In the genomic region with DNA sequence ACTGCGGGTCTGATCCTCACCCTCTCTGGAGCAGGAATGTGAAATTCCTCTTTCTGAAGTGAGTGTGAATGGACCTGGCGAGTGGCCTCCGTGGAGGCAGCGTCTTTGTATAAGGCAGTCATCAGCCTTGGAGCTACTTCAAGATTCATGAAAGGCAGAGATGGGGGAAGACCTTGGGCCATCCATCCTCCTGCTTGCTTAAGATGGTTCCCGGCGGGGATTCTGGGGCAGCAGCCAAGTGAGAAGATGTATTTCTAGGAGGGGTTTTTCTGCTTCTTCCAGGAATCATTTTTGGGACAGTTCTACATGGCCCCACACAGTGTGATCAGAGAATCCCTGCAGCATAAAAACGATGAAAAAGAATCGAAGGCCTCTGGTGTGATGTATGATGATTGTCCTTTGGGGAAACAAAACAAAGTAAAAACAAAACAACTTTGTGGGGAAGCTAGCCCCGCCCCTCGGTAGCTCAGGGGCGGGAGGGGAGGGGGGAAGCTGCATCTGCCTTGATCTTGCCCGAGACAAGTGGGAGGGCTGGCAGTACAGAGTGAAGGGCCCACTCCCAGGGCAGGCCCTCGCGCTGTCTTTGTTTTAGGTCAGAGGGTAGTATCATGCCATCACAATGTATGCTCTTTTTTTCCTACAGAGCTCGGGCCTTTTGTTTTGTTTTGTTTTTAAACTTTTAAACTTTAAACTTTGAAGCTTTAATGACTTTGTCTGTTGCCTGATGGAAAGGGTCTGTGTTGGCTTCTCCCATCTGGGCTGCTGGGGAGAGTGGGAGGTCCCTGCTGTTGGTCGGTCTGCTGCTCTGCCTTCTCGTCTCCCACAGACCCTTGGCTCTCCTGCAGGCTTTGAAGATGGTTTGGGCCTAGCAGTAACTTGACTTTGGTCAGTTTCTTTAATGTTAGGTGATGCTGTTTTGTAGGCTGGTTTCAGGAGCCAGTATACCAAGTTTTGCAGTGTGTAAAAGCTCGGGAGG, we compare ENCODE assay signal across 7 mouse cellular contexts.
DNase-seq lines count a peak whose midpoint lies in the region; ATAC-seq and TF ChIP-seq lines count a peak whose summit lies in the region.

No protein-coding gene starts in this region.

- H3K4me3 ChIP-seq in gastrocnemius, adult 2 months, result no peak overlapping the region
- H3K4me3 ChIP-seq in intestine, embryonic 15.5 days (replicated peaks), result no peak overlapping the region
- no peak overlapping the region for H3K4me3 ChIP-seq in midbrain, embryonic 12.5 days

- peak; percentile 57; the same call in 1 of the 2 replicates for ATAC-seq in intestine, embryonic 15.5 days
- peak; percentile 83 for ATAC-seq in midbrain, embryonic 12.5 days (ENCODE audit: low FRiP score, low read depth)
- no peak for ATAC-seq in monocyte, adult 5-6 weeks (replicated peaks; ENCODE audit: insufficient number of reproducible peaks, low FRiP score, low TSS enrichment, poor library complexity, severe bottlenecking)

- H3K36me3 ChIP-seq in intestine, embryonic 15.5 days, result no peaks in the 10 kb centered on the region
- H3K36me3 ChIP-seq in midbrain, embryonic 12.5 days, result no peaks in the 10 kb centered on the region

- no peak for TF ChIP-seq CTCF in gastrocnemius, adult 2 months (IDR thresholded peaks at IDR 0.05)

- no peaks in the 10 kb centered on the region for H3K9me3 ChIP-seq in intestine, embryonic 15.5 days
- no peaks in the 10 kb centered on the region for H3K9me3 ChIP-seq in midbrain, embryonic 12.5 days

- H3K27me3 ChIP-seq in intestine, embryonic 15.5 days (replicated peaks), result no peaks in the 10 kb centered on the region
- no peaks in the 10 kb centered on the region for H3K27me3 ChIP-seq in midbrain, embryonic 12.5 days

- peak; percentile 12 for DNase-seq in ES-CJ7 (ENCODE audit: low read depth, low spot score)
- peak; percentile 68 for DNase-seq in Muller cell, postnatal 12 days (ENCODE audit: inconsistent ontology term)
- peak; percentile 41 for DNase-seq in gastrocnemius, adult 2 months
- no peak for DNase-seq in urinary bladder, postnatal 25 days (ENCODE audit: low spot score)

- WGBS in intestine, embryonic 15.5 days, result 24% methylated on average over 18 of the region's 18 CpGs
- WGBS in midbrain, embryonic 12.5 days, result 10% methylated on average over 18 of the region's 18 CpGs

- intact Hi-C loops in gastrocnemius, adult 2 months (cut with DNase I), result no loop called here

- no peak overlapping the region; the same call in 1 of the 2 replicates for H3K4me2 ChIP-seq in intestine, embryonic 15.5 days (replicated peaks)
- H3K4me2 ChIP-seq in midbrain, embryonic 12.5 days (replicated peaks), result peak overlapping the region; percentile 16

- H3K4me1 ChIP-seq in intestine, embryonic 15.5 days (replicated peaks), result 0 out of 2 replicates have a peak, but pooled peaks cover 7% of the 10 kb centered on the region
- H3K4me1 ChIP-seq in midbrain, embryonic 12.5 days, result peaks cover 13% of the 10 kb centered on the region

- H3K27ac ChIP-seq in gastrocnemius, adult 2 months, result no peak overlapping the region
- H3K27ac ChIP-seq in intestine, embryonic 15.5 days, result 0 out of 2 replicates have a peak overlapping the region, but pooled peaks have one; percentile 45
- H3K27ac ChIP-seq in midbrain, embryonic 12.5 days (replicated peaks), result peak overlapping the region; percentile 58; the same call in 1 of the 2 replicates

- no peak overlapping the region for H3K9ac ChIP-seq in intestine, embryonic 15.5 days
- 0 out of 2 replicates have a peak overlapping the region, but pooled peaks have one; percentile 6 for H3K9ac ChIP-seq in midbrain, embryonic 12.5 days (replicated peaks)
